Mouse (Mus musculus): ENCODE measurements around the gene Trappc2.
A peak's percentile ranks its signal among the peaks of the same experiment; 100 is the strongest.

The Trappc2 gene

GRCm38 (mm10) chrX:166440036-166440615, at the start of gene Trappc2:
Trappc2 (plus strand) TSS chrX:166440574.
- peak; percentile 63 for ATAC-seq (ENCODE audit: insufficient number of reproducible peaks, low FRiP score, low TSS enrichment)

GRCm38 (mm10) chrX:166393753-166394152, 46.6 kb upstream of the Trappc2 start:
- ATAC-seq (ENCODE audit: insufficient number of reproducible peaks, low FRiP score, low TSS enrichment): no peak

DNA sequence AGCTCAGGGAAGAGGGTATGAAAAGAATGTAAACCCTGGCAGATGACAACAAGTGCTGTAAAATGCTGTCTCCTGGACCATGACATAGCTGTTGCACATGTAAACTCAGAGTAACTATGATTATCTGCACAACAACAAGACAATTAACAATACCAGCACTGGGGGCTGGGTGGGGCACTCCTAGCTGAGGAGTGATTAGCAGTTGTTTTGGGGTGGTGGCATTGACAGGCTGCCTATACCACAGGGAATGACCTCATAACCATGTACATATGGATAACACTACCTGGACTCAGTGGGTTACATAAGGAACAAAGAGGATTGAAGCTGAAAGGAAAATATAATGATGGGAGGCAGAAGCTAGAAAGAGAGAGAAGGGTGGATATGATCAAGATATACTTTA, 32.5 kb upstream of the Trappc2 start:
- ATAC-seq (ENCODE audit: insufficient number of reproducible peaks, low FRiP score, low TSS enrichment): no peak

GRCm38 (mm10) chrX:166416196-166416595, 24.2 kb upstream of the Trappc2 start:
- ATAC-seq (ENCODE audit: insufficient number of reproducible peaks, low FRiP score, low TSS enrichment): no peak

- ATAC-seq (ENCODE audit: insufficient number of reproducible peaks, low FRiP score, low TSS enrichment): no peak
Observed at GRCm38 (mm10) chrX:166434812-166435211, 5.6 kb upstream of the Trappc2 start.

DNA sequence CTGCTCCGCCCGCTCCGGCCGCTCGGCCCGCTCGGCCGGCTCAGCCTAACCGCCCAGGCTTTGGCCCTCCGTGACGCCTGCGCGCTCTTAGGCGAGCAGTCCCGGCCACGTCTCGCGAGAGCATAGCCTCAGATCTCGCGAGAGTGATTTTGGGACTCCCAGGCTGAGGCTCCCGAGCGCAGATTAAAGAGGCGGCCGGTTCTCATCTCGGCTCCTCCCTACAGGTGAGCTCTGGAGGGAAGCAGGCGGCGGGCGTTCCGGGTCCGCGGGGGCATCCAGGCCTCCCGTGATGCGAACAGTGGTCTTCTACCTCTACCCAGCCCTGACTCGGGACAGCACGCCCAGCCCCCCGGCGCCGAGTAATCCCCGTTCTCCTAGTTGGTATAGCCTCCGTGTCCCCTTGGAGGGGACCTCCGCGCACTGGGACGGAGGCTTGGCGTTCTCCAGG, 266 bp downstream of the Trappc2 start, which contains the start of gene Ofd1:
Ofd1 (minus strand) TSS at position 89 of the 448 bp plus-strand sequence.
- ATAC-seq (ENCODE audit: insufficient number of reproducible peaks, low FRiP score, low TSS enrichment): peak; percentile 99

DNA sequence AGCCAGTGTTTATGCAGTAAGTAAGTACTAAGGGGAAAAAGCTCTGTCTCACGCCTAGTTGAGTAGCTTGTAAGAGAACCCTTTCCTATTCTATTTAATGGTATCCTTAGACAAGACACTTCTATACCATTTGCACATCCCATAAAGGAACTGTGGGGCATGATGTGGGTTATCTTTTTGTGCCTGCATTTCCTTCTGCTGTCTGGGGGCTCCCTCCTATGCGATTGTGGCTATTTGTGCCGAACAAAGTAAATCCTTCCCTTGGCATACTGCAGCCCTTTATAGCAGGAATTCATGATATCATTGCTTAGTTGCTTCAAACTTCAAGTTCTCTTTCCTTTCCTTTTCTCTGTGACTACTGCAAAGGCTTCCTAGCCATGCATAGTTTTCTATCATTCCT, 4.2 kb downstream of the Trappc2 start:
- no peak for ATAC-seq (ENCODE audit: insufficient number of reproducible peaks, low FRiP score, low TSS enrichment)

GRCm38 (mm10) chrX:166453532-166453931, 13.2 kb downstream of the Trappc2 start:
- ATAC-seq (ENCODE audit: insufficient number of reproducible peaks, low FRiP score, low TSS enrichment): no peak

DNA sequence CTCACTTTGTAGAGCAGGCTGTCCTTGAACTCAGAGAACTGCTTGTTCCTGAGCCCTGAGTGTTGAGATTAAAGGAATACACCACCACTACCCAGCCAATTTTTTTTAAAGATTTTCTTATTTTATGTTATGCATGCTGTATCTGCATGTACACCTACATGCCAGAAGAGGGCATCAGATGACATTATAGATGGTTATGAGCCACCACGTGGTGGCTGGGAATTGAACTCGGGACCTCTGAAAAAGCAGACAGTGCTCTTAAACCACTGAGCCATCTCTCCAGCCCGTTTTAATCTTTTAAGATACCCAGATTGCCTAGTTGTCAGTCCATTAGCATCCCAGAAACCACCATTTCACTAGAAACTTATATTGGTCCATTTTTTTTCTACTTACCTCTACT, 14.0 kb downstream of the Trappc2 start:
- no peak for ATAC-seq (ENCODE audit: insufficient number of reproducible peaks, low FRiP score, low TSS enrichment)

DNA sequence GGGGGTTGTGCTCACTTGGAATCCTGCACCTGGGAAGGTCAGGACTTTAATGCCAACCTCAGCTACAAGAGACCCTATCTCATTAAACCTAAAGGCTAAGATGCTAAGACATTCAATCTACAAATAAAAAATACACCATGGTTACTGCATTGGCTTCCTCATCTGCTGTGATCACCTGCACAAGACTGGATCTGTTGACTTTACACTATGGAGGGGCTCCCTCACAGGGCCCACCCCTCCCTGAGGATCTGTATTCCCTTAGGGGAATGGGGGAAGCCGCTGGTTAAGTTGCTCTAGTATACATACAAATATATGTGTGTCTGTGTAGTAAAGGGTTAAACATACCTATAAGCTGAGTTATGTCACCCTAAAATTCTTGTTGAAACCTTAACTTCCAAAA, 15.2 kb downstream of the Trappc2 start:
- no peak for ATAC-seq (ENCODE audit: insufficient number of reproducible peaks, low FRiP score, low TSS enrichment)

DNA sequence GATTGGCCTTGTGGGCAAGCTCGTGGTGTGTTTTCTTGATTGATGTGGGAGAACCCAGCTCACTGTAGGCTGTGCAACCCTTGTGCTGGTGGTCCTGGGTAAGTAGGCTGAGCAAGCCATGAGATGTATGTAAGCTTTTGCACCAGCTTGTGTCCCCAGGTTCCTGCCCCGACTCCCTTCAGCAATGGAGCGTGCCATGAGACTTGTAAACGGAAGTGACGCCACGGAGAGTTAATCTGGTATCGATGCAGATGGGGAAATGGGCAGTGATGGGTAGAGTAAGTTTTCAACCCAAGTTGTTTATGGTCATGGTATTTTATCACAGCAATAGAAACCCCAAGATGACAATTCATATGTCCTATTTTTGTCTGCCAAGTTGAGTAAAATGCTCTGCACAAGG, 27.9 kb downstream of the Trappc2 start:
- ATAC-seq (ENCODE audit: insufficient number of reproducible peaks, low FRiP score, low TSS enrichment): no peak

GRCm38 (mm10) chrX:166472612-166473011, 32.2 kb downstream of the Trappc2 start:
- no peak for ATAC-seq (ENCODE audit: insufficient number of reproducible peaks, low FRiP score, low TSS enrichment)

DNA sequence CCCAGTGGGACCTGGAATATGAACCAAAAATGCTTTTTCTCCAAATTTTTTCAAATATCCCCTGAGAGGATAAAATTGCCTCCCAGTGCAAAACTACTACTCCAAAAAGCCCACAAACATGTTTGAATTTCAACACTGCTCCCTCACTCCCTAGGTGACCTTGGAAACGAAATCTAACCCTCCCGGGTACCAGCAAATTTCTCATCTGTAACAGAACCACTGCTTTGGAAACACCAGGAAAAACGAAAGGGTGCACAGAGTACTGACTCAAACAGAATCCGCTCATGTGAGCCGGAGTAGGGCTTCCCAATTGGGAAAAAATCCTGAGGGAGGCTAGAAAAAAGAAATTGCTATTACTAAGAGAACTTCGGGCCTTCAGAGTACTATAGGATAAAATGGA, 37.0 kb downstream of the Trappc2 start:
- no peak for ATAC-seq (ENCODE audit: insufficient number of reproducible peaks, low FRiP score, low TSS enrichment)

- 0 out of 2 replicates have a peak, but pooled peaks have one; percentile 2 for ATAC-seq (ENCODE audit: insufficient number of reproducible peaks, low FRiP score, low TSS enrichment)
Observed at GRCm38 (mm10) chrX:166478631-166479364, 38.4 kb downstream of the Trappc2 start.

- ATAC-seq (ENCODE audit: insufficient number of reproducible peaks, low FRiP score, low TSS enrichment): peak; percentile 93
Observed at GRCm38 (mm10) chrX:166479365-166479983, 39.1 kb downstream of the Trappc2 start, which contains the start of gene Rab9. Rab9 (minus strand) TSS chrX:166479867.

DNA sequence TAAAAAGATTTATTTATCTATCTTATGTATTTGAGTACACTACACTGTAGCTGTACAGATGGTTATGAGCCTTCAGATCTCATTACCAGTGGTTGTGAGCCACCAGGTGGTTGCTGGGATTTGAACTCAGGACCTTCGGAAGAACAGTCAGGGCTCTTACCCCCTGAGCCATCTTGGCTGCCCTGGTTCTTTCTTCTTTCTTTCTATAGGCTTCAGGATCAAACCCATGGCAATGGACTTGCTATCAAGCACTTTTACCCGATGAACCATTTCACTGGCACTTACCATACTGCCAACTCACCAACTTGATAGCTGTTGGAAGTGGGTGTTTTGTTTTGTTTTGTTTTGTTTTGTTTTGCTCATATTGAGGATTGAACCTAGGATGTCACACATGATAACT, 54.7 kb downstream of the Trappc2 start:
- no peak for ATAC-seq (ENCODE audit: insufficient number of reproducible peaks, low FRiP score, low TSS enrichment)

DNA sequence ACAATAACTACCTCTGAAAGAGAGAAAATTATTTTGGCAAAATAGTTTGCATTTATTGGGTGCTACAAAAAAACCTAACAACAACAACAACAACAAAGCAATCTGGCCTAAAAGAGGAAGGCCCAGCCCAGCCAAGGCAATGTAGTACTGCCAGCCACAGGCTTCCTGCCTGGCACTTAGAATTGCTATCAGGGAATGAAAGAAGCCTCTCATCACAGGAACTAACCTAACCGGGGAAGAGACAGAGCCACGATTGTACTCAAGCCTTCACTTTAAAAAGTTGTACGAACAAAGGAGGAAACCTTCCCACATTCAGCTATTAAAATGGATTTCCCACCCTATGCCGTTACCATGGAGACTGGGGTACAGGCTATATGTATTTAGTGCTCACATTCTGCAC, 57.4 kb downstream of the Trappc2 start:
- no peak for ATAC-seq (ENCODE audit: insufficient number of reproducible peaks, low FRiP score, low TSS enrichment)

DNA sequence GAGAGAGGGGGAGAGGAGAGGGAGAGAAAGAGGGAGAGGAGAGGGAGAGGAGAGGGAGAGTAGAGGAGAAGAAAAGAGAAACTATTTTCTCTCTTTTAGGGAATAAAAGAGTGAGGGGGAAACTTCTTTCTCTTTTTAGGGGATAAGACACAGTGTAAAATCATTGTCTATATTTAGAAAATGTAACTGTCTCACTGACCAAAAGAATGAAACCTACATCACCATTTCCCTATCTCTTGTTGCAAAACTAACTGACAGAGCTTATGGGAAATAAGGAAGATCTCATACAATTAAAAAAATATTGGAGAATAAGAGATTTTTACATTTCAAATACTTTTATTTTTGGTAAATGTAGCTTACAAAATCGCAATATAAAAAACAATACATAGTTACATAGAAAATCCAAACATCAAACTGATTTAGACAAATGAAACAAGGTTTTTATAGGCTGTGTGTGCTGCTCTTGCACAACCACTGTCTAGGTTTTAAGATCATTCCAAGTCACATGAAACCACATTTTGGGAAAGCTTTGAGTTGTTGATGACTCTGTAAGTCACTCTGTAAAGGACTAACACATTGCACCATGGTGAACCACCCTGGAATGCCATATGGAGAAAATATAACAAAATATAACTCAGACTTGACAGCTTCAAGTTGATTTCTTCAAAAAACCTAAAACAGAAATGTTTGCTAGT, 59.3 kb downstream of the Trappc2 start:
- no peak for ATAC-seq (ENCODE audit: insufficient number of reproducible peaks, low FRiP score, low TSS enrichment)
